Mouse (Mus musculus) cerebellum, adult (tissue): ENCODE measurements at regions not wholly inside any gene's neighbourhood (a gene's known extent, or its start where the extent isn't known, plus 50 kb on each side); places are given as distances from the start of the nearest gene placed in this dataset.

ENCODE experiments used
- ATAC-seq: cut with Nextera tagmentation; 2 replicates; pipeline ENCODE4 v1.9.2; 2017; ENCODE audit warnings: mild to moderate bottlenecking, moderate library complexity, mixed read lengths; ENCODE audit not compliant: insufficient number of reproducible peaks, low FRiP score, low TSS enrichment

GRCm38 (mm10) chr8:25343160-25343602, 519.0 kb upstream of the Adam5 start:
- ATAC-seq: no peak

DNA sequence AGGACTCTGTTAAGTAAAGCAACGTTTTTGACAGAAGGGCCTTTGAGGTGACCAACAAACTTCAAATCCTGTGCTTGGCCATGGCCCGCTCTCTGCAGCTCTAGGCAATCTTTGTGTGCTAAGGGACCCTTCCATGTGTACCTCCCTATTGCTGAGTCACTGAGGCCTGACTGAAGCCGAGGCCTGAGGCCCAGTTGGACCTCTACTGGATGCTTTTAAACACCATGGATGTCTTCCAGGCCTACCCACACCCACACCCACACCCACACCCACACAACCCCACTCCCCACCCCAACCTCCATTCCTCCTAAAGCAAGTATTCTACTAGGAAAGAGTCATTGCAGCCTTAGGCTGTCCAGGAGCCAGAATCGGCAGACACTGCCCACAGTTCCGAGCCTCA, 518.3 kb upstream of the Adam5 start:
- ATAC-seq: no peak

DNA sequence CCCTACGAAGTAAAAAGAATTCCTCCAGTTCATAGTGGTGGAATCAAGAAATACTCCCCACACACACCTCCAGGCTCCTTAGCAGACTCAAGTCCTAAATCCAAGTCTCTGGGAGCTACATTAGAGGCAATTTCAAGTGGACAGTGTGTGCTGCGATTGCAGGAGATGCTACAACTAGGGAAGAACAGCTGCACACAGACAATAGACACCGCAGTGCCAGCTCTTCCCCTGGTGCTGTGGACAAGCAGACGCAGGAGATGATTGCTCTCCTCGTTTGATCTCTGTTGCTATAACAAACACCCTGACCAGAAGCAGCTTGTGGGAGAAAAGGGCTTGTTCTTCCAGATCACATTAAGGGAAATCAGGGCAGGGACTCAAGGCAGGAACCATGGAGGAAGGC, 517.1 kb upstream of the Adam5 start:
- no peak for ATAC-seq

- no peak for ATAC-seq
Observed at GRCm38 (mm10) chr8:25340729-25341128, 516.6 kb upstream of the Adam5 start.

DNA sequence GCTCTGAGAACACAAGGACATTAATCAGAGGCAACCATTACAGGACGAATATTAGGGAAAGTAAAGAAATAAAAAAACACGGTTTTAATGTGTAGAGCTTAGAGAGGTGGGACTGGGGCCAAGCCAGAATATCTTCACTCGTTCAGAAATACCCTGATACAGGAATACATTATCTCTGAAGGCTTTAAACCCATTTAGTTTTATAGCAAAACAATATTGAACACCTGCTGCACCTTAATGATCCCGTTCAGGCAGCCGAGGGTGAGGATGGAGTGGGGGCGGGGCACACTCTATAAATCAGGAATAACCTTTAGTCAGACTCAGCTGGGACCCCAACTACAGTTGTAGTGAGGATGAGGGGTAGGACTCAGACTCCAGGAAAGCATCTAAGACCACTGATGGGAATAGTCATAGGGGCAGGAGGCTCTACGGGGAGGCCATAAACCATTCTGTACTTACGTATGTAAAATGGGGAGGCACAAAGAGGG, 508.0 kb upstream of the Adam5 start:
- ATAC-seq: no peak

- ATAC-seq: no peak
Observed at GRCm38 (mm10) chr8:25331161-25331776, 507.1 kb upstream of the Adam5 start.

- no peak for ATAC-seq
Observed at GRCm38 (mm10) chr8:25329791-25330190, 505.6 kb upstream of the Adam5 start.

- no peak for ATAC-seq
Observed at GRCm38 (mm10) chr8:25328318-25328717, 504.1 kb upstream of the Adam5 start.

- no peak for ATAC-seq
Observed at GRCm38 (mm10) chr8:25326930-25327329, 502.8 kb upstream of the Adam5 start.

DNA sequence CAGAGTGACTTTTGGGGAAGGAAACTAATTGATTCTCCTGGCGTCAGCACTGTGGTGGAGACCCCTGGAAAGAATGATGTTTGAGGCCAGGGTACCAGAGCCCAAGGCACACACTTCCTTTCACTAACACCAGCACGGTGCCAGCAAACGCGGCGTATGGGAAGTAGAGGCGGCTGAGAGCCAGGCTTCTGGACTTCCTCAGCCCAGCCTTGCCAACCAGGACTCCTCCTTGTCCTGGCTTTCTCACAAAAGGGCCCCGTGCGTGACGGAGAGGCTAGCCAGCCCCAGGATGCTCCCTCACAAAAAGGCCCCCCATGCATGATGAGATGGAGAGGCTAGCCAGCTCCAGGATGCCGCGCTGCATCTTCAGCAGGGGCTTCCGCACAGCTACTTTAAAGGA, 502.1 kb upstream of the Adam5 start:
- peak; percentile 45; the same call in 1 of the 2 replicates for ATAC-seq

DNA sequence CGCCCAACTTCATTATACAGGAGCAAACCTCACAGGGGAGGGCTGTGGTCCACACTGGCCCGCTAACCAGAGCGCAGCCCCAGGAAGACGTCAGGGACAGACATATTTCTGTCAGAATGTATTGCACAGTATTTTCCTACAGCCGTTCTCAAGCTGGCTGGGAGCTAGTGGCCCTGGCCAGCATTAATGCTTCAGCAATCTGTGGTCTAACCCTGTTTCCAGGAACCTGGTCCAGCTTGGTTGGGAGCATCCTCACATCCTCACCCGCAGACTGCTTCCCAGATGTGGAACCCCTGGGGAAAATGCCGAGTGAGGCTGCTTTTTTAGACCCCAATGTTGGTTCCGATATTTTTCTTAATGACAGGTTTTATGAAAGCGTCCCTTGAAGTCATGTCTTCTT, 500.6 kb upstream of the Adam5 start:
- no peak for ATAC-seq

GRCm38 (mm10) chr8:25323643-25324420, 499.7 kb upstream of the Adam5 start:
- no peak for ATAC-seq

DNA sequence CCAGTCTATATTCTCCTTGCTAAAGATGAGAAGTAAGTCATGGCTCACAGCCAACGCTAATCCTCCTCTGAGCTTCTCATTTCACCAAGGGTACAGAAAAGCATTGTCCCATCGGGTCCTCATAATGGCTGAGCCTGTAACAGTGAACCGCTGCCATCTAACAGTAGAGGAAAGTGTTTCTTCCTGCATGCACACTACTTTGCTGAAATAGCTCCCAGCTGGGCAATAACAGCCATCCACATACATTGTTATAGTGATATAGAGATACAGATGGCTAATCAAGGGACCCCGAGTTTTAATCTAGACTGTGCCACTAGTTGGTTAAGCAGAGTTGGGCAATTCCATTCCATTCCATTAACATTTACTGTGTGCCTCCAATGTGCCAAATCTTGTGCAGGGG, 492.2 kb upstream of the Adam5 start:
- no peak for ATAC-seq

GRCm38 (mm10) chr8:25311811-25312533, 487.8 kb upstream of the Adam5 start:
- ATAC-seq: no peak

- no peak for ATAC-seq
Observed at GRCm38 (mm10) chr8:25307956-25308355, 483.8 kb upstream of the Adam5 start.

DNA sequence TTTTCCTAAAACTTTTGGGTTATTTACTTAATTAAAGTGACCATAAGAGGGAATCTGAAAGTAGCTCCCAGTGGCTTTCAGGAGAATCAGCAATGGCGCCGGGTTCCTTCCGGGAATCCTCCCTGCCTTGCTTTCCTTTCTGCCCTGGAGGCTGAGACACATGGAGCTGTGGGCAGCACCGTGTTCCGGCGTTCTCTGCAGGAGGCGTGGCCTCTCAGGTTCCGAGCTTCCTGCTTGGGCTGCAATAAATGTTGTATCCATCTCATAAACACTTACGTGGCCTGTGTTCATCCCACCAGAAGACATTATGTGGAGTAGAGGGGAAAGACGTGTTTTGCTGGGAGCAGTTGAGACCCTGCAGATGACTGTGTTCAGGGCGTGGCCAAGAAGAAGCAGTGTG, 483.3 kb upstream of the Adam5 start:
- ATAC-seq: no peak

GRCm38 (mm10) chr8:25306769-25307491, 482.8 kb upstream of the Adam5 start:
- ATAC-seq: no peak
